Mouse (Mus musculus): Measurements from ENCODE around the gene Ranbp3l. TPM values are rescaled to one million over a fixed set of nuclear protein-coding genes. Genes with fewer than 3 reads are reported as not detected.
A peak's percentile ranks its signal among the peaks of the same experiment; 100 is the strongest.

Gene Ranbp3l
- polyA plus RNA-seq, 1 experiment from 2014 or later: 0.25 TPM

- Histone ChIP-seq H3K4me1 (ENCODE audit: insufficient read depth) (no peaks in the 10 kb centered on the region), H3K4me2 (ENCODE audit: low read depth, low read length) (peak overlapping the region; percentile 69), H3K9ac (replicated peaks) (peak overlapping the region; percentile 41; the same call in 1 of the 2 replicates), H3K27me3 (ENCODE audit: insufficient read depth, low read length) (no peaks in the 10 kb centered on the region), H3K27ac (ENCODE audit: low read depth) (no peak overlapping the region), H3K9me3 (ENCODE audit: low read length) (no peaks in the 10 kb centered on the region), H3K4me3 (ENCODE audit: low read depth, low read length) (peak overlapping the region; percentile 41), H3K36me3 (replicated peaks; ENCODE audit: insufficient read depth, low read length) (no peaks in the 10 kb centered on the region)
- 62% methylated on average over 14 of the region's 14 CpGs for WGBS (ENCODE audit: insufficient replicate concordance)
- TF ChIP-seq EP300 (IDR thresholded peaks at IDR 0.05; ENCODE audit: low read depth): no peak
- TF ChIP-seq CTCF (IDR thresholded peaks at IDR 0.05; ENCODE audit: low read depth): no peak
- DNase-seq (no peak), ATAC-seq (no peak)
Observed at GRCm38 (mm10) chr15:8968229-8968595, 463 bp downstream of the Ranbp3l start.

- Histone ChIP-seq H3K27me3 (ENCODE audit: insufficient read depth, low read length) (no peaks in the 10 kb centered on the region), H3K27ac (ENCODE audit: low read depth) (no peak overlapping the region), H3K9me3 (ENCODE audit: low read length) (no peaks in the 10 kb centered on the region), H3K36me3 (replicated peaks; ENCODE audit: insufficient read depth, low read length) (no peaks in the 10 kb centered on the region), H3K4me2 (ENCODE audit: low read depth, low read length) (no peak overlapping the region), H3K4me3 (ENCODE audit: low read depth, low read length) (no peak overlapping the region), H3K9ac (replicated peaks) (no peak overlapping the region), H3K4me1 (ENCODE audit: insufficient read depth) (no peaks in the 10 kb centered on the region)
- TF ChIP-seq EP300 (IDR thresholded peaks at IDR 0.05; ENCODE audit: low read depth): no peak
- TF ChIP-seq CTCF (IDR thresholded peaks at IDR 0.05; ENCODE audit: low read depth): no peak
- no peak for DNase-seq
- ATAC-seq: no peak
- 74% methylated on average over 10 of the region's 10 CpGs for WGBS (ENCODE audit: insufficient replicate concordance)
Observed at GRCm38 (mm10) chr15:8969061-8969635, 1.4 kb downstream of the Ranbp3l start.

GRCm38 (mm10) chr15:8991211-8991610 is 23.5 kb downstream of the Ranbp3l start:
- 81% methylated on average over 6 of the region's 6 CpGs for WGBS (ENCODE audit: insufficient replicate concordance)
- Histone ChIP-seq H3K27ac (ENCODE audit: low read depth) (no peak overlapping the region), H3K4me3 (ENCODE audit: low read depth, low read length) (no peak overlapping the region), H3K9ac (replicated peaks) (no peak overlapping the region), H3K4me2 (ENCODE audit: low read depth, low read length) (no peak overlapping the region), H3K9me3 (ENCODE audit: low read length) (no peaks in the 10 kb centered on the region), H3K36me3 (replicated peaks; ENCODE audit: insufficient read depth, low read length) (no peaks in the 10 kb centered on the region), H3K4me1 (ENCODE audit: insufficient read depth) (no peaks in the 10 kb centered on the region), H3K27me3 (ENCODE audit: insufficient read depth, low read length) (no peaks in the 10 kb centered on the region)
- ATAC-seq: no peak
- DNase-seq: no peak
- TF ChIP-seq CTCF (IDR thresholded peaks at IDR 0.05; ENCODE audit: low read depth) (no peak), EP300 (IDR thresholded peaks at IDR 0.05; ENCODE audit: low read depth) (no peak)

- Histone ChIP-seq H3K27me3 (ENCODE audit: insufficient read depth, low read length) (no peaks in the 10 kb centered on the region), H3K4me2 (ENCODE audit: low read depth, low read length) (no peak overlapping the region), H3K27ac (ENCODE audit: low read depth) (no peak overlapping the region), H3K36me3 (replicated peaks; ENCODE audit: insufficient read depth, low read length) (no peaks in the 10 kb centered on the region), H3K9me3 (ENCODE audit: low read length) (no peaks in the 10 kb centered on the region), H3K4me1 (ENCODE audit: insufficient read depth) (no peaks in the 10 kb centered on the region), H3K4me3 (ENCODE audit: low read depth, low read length) (no peak overlapping the region), H3K9ac (replicated peaks) (no peak overlapping the region)
- peak; percentile 20 for DNase-seq
- TF ChIP-seq EP300 (IDR thresholded peaks at IDR 0.05; ENCODE audit: low read depth) (no peak), CTCF (IDR thresholded peaks at IDR 0.05; ENCODE audit: low read depth) (no peak)
- 56% methylated on average over 12 of the region's 12 CpGs for WGBS (ENCODE audit: insufficient replicate concordance)
- ATAC-seq: peak; percentile 48; the same call in 1 of the 2 replicates
Observed at GRCm38 (mm10) chr15:8991859-8992838, 24.4 kb downstream of the Ranbp3l start.

GRCm38 (mm10) chr15:8994608-8995277 is 27.0 kb downstream of the Ranbp3l start:
- Histone ChIP-seq H3K36me3 (replicated peaks; ENCODE audit: insufficient read depth, low read length) (no peaks in the 10 kb centered on the region), H3K27ac (ENCODE audit: low read depth) (no peak overlapping the region), H3K4me2 (ENCODE audit: low read depth, low read length) (no peak overlapping the region), H3K9me3 (ENCODE audit: low read length) (no peaks in the 10 kb centered on the region), H3K9ac (replicated peaks) (no peak overlapping the region), H3K27me3 (ENCODE audit: insufficient read depth, low read length) (no peaks in the 10 kb centered on the region), H3K4me3 (ENCODE audit: low read depth, low read length) (no peak overlapping the region), H3K4me1 (ENCODE audit: insufficient read depth) (no peaks in the 10 kb centered on the region)
- DNase-seq (no peak), ATAC-seq (no peak)
- TF ChIP-seq EP300 (IDR thresholded peaks at IDR 0.05; ENCODE audit: low read depth) (no peak), CTCF (IDR thresholded peaks at IDR 0.05; ENCODE audit: low read depth) (peak; percentile 48)
- WGBS (ENCODE audit: insufficient replicate concordance): 65% methylated on average over 8 of the region's 8 CpGs

GRCm38 (mm10) chr15:8995490-8995889 is 27.7 kb downstream of the Ranbp3l start:
- no peaks in the 10 kb centered on the region for H3K4me1 ChIP-seq (ENCODE audit: insufficient read depth)
- no peak for TF ChIP-seq CTCF (IDR thresholded peaks at IDR 0.05; ENCODE audit: low read depth)
- TF ChIP-seq EP300 (IDR thresholded peaks at IDR 0.05; ENCODE audit: low read depth): no peak
- H3K9ac ChIP-seq (replicated peaks): no peak overlapping the region
- no peak overlapping the region for H3K27ac ChIP-seq (ENCODE audit: low read depth)
- H3K9me3 ChIP-seq (ENCODE audit: low read length): no peaks in the 10 kb centered on the region
- H3K36me3 ChIP-seq (replicated peaks; ENCODE audit: insufficient read depth, low read length): no peaks in the 10 kb centered on the region
- ATAC-seq (no peak), DNase-seq (no peak)
- 36% methylated on average over 7 of the region's 7 CpGs for WGBS (ENCODE audit: insufficient replicate concordance)
- H3K4me3 ChIP-seq (ENCODE audit: low read depth, low read length): no peak overlapping the region
- no peak overlapping the region for H3K4me2 ChIP-seq (ENCODE audit: low read depth, low read length)
- H3K27me3 ChIP-seq (ENCODE audit: insufficient read depth, low read length): no peaks in the 10 kb centered on the region

Measured in liver, postnatal 0 days (tissue).